Mouse (Mus musculus) mouse trophoblast stem cell (cell line): ENCODE results near the gene Ankrd66.
"Not testable (repeated sequence)": the region's sequence is repeated elsewhere in the genome, so short reads cannot be mapped to it uniquely, and the experiment has no call there.

Source experiments
- in situ Hi-C, 2 experiments: fragments of 300-500 bp; cut with MseI, MboI; formaldehyde crosslinking; loops; 2 replicates in 1 of 2; 3 replicates in 1 of 2; pipeline ENCODE4 v1.15.1; 2025

Gene Ankrd66

DNA sequence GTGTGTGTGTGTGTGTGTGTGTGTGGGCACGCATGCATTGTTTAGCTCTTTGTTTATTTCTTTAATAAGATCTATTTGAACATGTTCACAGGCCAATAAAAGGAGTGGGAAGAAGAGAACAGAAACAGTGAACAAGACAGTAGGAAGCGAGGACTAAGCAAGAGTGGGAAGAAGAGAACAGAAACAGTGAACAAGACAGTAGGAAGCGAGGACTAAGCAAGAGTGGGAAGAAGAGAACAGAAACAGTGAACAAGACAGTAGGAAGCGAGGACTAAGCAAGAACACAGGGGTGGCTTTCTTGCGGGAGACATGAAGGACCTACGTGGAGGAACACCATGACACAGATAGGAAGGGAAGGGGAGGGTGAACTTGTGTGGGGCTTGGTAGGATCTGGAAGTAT, 6.6 kb downstream of the Ankrd66 start:
- in situ Hi-C loops: not testable (repeated sequence)

DNA sequence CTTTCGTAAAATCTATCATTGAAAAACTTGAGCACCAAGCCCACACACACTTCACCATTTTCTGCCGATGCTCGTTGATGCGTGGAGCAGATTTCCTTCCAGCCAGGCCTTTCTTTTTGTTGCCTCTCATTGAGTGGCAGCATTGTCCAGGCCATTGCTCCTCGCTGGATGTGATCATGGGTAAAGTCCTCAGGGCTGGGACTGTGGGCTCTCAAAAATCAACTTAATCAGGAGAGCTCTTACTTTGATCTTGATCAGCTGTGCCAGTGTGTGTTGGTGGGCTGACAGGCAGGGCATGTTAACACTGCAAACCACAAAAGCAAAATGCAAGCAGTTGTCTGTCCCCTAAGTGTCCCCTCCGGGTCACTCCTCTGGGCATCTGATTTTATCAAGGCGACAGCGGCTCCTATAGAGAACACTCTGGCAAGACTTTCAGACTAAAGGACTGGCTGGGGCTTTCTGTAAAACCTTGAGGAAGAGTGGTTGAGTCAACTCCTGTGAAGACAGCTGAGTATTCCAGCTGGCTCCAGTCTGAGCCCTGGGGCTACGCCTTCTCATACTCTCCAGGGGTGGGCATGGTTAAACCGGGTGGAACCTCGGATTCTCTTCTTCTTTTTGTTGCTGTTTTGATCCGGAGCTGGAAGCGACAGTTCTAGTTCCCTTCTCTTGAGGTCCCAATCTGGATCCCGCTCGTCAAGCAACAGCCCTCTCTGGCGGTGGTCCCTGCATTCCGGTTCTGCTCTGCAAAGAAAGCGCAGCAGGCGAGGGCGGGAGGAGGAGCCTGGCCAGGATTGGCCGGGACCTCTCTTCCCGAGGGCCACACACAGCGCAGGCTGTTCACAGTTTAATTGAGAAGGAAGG, 8.8 kb downstream of the Ankrd66 start:
- in situ Hi-C loops: no loop called here

DNA sequence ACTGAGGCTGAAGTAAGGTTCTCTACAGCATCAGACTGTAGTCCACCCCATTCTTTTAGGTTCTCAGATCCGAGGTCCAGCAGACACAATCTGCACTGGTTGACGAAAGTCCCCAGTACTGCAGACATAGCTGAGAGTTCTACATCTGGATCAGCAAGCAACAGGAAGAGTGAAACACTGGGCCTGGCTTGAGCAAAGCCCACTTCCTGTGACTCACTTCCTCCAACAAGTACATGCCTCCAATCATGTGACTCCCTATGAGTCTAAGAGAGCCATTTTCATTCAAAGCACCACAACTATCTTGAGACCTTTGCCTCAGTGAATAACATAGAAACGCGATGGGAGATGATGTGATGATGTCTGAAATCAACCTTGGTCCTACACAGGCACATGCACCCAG, 12.2 kb downstream of the Ankrd66 start:
- in situ Hi-C loops: no loop called here

DNA sequence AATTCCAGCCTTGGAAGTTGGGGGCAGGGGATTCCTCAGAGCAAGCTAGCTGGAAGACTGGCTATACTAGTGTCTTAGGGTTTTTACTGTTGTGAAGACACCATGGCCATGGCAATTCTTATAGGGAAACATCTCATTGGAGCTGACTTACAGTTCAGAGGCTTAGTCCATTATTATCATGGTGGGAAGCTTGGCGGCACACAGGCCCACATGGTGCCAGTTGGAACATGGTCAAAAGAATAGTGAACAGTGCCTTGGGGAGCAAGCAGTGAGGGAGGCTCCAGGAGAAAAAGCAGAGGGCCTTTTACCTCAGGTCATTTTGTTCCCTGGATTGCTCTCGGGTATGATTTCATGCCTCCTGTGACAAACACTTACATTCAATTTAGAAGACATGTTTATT, 12.9 kb downstream of the Ankrd66 start:
- in situ Hi-C loops: no loop called here

DNA sequence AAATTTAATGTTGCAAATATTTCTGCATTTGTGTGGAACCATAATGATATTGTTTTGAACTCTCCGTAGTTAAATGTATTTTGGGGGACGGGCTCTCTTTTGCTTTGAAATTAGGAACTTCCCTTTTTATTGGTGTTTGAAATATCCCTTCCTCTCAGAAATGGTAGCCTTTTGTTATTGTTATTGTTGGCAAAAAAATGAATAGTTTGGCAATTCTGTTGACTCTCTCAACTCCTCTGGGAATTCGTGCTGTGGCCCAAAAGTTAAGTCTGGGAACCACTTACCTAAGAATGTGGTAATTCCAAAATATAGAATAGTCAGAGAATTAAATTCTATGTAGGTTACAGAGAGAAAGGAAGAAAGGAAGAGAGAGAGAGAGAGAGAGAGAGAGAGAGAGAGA, 23.3 kb downstream of the Ankrd66 start:
- in situ Hi-C loops: no loop called here

DNA sequence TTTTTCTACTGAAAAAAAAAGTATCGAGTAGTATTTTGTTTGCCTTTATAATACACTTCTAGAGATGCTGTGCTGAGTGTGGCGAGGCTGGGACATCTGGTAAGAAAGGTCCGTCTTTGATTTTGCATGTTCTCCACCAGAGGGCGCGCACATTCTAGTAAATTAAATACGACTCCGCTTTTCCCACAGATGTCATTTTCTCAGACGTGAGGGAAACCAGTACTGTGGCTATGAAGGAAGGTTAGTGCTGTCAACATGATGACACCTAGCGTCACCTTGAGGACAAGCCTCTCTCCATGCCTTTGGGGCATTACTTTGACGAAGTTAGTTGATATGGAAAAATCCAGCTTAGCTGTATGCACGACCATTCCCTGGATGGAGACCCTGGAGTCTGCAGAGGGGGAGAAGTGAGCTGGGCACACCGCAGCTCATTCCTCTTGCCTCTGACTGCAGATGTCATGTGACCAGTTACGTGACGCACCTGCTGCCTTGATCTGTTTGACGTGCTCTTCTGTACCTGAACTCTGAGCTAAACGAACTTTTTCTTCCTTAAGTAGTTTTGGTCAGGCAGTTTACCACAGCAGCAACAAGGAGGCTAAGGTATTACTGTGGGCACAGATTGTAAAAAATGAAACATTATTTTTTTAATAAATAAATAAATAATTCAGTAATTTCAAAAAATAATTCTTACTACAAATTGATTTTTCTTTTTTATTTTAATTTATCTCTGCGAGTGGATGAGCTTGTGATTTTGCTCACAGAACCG, 24.6 kb downstream of the Ankrd66 start:
- in situ Hi-C loops: loop anchor here (5.0 kb wide), 2 partner anchors 88 to 93 kb away; no protein-coding TSS in a partner anchor

DNA sequence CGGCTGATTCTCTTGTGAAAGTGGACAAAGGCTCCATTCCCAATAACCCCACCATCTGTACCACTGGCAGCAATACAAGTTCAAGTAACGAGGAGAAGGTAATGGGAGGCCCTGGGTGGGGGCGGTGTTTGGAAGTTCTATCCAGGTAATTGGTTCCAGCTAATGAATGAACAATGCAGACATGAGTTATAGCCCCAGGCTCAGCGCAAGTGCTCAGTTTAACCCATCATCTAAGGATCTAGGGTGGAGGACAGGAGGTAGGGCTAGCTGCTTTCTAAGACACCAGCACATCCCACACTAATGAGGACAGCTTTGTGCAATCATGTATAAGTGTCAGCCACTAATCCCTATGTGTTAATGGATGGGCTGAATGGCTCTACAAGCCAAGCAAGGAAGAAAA, 32.7 kb downstream of the Ankrd66 start:
- in situ Hi-C loops: no loop called here

DNA sequence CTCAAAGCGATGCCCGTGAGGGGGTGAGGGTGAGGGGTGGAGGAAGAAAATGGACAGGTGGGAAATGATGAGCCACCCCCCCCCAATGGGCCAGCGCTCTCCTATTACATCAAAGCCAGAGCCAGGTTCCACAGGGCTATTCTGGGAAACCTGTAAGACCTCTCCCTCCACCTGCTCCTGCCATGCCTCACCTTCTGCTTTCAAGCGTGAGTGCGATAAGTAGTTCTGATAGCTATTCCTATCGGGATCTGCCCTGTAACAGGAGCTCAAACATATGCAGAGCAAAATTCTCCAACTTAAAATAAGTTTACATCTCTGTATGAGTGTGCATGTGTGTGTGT, 38.9 kb downstream of the Ankrd66 start:
- in situ Hi-C loops: no loop called here

DNA sequence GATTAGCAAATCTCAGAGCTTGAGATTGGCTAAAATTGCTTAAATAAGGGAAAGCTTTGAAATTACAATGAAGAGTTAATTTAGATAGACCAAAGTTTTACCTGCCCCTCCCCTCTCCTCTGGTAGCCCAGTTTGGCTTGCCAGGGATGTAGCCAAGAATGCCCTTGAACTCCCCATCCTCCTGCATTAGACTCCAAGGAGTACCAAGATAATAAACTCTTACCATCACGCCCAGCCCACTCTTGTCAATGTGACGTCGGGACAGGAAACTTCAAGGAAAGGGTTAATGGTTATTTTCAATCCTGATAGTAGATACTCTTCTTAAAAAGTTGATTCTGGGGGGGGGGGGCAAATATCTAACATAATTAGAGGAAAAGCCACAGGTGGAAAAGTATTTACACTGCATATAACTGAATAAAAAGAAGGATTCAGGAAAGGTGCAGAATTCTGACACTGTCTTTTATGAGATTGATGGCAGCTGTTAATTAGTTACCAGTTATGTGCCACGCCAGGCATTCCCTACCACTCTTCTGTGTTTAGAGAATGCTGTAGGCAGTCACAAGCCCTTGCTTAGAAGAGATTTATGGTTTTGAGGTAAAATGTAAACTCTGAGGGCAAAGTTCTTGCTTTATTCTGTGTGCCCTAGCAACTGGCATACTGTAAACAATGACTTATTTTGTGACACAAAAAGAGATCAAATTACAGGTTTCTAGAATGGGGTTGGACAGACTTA, 39.4 kb downstream of the Ankrd66 start:
- in situ Hi-C loops: no loop called here

DNA sequence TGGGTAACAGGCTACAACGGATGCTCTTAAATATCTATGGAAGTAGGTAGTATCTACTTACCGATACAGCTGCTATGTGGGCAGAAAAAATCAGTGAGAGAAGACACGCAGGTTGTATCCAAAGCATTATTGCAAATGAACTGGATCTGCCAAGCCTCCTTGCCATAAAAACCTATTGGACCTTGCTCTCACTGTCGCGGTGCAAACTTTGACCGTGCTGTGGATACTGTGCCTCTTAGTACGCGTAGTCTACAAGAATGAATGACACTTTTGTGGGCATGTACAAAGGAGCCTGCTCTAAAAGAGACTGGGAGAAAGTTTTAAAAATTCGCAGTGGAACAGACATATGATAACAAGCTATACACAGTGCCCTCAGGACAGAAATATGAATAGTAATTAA, 40.8 kb downstream of the Ankrd66 start, which contains the start of gene Mep1a:
Gene Mep1a (minus strand): TSS at position 221 of the 400 bp plus-strand sequence.
- in situ Hi-C loops: no loop called here

DNA sequence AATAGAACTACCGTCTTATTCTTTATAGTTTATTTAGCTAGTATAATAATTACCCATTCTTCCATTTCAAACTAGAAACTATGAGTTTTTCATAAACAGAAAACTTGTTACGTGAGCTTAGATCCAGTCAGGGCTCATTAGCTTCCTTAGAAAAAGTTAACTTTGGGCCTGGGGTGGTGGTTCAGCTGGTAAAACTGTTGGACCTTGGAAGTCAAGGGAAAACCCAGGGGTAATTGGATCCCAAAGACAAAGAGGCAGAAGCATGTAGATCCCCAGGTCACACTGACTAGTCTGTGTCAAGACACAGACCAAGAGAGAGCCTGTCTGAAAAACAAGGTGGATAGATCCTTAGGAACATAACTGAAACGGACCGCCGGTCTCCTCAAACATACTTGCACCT, 41.8 kb downstream of the Ankrd66 start:
- in situ Hi-C loops: no loop called here

DNA sequence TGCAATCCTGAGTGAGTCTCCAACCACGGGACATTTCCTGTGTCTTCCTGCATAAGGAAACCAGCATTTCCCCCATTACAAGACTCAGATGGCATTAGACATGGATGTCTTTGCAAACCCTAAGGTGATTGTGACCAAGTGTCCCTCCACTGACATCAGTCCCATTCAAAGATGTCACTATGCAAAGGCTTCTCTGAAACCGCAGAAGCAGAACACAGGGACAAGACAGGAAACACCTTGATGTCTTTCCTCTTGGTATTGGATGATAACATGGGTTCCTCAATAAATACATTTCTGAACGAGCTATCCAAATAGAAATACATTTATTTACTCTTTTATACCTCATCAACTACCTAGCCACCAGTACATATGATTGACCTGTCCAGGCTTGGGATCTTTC, 42.2 kb downstream of the Ankrd66 start:
- in situ Hi-C loops: no loop called here

DNA sequence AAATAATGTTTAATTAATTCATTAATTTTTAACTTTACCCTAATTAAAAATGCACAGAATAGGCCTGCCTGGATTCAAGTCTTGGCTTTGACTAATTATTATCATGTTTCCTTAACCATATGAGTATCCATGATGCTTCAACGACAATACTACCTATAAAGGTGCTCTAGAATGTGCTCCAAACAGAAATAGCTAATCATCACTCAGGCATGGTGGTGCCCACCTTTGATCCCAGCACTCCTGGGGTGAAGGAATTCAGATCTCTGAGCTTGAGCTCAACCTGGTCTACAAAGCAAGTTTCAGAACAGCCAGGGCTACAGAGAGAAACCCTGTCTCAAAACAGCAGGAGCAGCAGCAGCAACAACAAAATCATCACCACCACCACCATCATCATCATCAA, 42.9 kb downstream of the Ankrd66 start:
- in situ Hi-C loops: no loop called here

DNA sequence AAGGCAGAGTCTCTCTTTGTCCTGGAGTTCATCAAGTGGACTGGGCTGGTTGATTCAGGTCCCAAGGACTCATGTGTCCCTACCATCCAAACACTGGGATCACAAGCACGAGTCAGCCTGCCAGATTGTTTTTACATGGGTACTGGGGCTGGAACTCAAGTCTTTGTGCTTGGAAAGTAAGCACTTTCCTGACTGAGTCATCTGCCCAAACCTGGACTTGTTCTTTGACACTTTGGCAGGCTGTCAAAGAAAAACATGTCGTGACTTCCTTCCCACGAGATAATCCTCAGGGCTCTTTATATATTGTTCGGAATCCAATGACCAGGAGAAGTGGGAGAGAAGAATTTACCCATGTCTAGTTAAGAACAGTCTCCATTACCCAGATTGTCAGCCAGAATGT, 45.9 kb downstream of the Ankrd66 start:
- in situ Hi-C loops: no loop called here

DNA sequence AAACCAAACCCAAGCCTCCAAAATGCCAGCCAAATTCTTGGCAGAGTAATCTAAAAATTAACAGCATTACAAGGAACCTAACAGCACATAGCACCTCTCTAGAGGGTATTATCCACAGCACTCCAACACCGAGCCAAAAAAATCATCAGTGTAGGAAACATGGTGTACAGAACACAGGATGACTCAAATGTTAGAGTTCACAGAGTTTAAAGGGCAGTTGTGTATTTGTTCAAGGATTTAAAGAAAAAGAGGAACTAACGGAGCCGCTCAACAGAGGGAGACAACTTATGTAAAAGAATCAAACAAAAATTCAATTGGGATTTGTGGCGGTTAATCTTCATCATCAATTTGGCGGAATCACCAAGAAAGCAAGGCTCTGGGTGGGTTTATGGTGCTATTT, 47.9 kb downstream of the Ankrd66 start:
- in situ Hi-C loops: no loop called here

DNA sequence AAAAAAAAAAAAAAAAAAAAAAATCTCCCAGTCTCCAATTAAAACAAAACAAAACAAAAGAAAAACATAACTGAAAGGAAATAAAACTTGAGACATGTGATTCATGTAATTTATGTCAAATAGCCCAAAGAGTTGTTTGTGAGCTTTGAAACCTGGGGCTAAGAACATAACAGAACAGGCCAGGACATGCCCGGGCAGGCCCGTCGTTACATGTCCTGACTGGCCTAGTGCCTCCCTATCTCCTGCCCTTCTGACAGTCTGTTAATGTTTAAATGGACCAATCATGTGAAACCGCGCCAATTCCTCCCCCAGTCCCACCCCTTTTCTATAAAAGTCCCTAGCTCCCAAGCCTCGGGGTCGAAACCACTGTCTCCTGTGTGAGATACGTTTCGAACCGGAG, 53.1 kb downstream of the Ankrd66 start:
- in situ Hi-C loops: not testable (repeated sequence)

DNA sequence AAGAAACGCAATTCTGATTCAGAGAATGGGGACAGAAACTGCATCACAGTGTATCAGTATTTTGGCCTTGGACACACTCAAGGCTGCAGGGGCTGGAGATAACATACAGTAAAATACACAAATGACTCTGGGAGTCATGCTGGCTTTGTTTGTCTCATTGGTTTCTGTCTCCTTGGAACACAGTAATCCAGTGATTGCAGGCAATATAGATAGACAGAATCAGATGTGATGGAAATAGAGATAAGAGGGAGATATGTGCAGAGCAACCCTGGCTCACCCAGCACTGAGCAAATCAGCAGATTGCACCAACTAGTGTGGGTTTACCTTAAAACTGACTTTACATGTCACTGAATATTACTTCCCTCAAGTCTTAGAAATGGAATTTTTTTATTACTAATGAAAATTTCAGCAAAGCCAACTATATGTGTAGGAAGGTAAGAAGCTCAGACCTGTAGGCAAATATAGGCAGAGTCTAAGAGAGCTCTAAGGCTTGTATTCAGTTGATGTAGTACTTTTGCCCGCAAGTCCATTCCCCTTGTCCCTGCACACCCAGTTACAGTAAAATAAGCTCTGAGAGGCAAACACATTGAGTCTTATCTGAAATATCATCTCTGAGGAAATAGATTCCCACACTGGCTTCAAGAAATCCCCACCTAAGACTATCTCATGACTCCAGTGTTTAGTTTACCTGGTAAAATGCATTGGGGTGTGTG, 54.8 kb downstream of the Ankrd66 start:
- in situ Hi-C loops: no loop called here

DNA sequence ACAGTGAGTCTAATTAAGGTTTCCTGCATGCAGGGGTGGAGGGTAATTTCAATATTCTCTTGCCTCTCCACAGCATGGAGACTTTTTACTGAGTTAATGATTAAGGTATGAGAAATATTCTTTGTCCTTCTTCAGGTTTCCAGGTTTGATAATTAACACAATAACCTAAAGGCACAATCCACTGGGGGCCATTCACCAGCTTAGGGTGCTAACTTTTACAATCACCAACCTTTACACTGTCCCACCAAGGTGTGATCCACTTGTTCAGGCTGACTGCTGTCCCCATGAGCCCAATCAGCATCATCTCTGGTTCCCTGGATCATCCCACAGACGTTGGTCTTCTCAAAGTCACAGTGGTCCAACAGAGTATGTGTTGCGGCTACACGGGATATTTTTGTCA, 57.5 kb downstream of the Ankrd66 start:
- in situ Hi-C loops: no loop called here
